Mouse (Mus musculus) adrenal gland, postnatal 10 days (tissue): ENCODE measurements at regions not wholly inside any gene's neighbourhood (a gene's known extent, or its start where the extent isn't known, plus 50 kb on each side); places are given as distances from the start of the nearest gene placed in this dataset.
A peak's percentile ranks its signal among the peaks of the same experiment; 100 is the strongest.
"Not testable (repeated sequence)": the region's sequence is repeated elsewhere in the genome, so short reads cannot be mapped to it uniquely, and the experiment has no call there.

ENCODE experiments used
- DNase-seq: peaks from one replicate; pipeline ENCODE4 v3.0.0; 2021; ENCODE audit warnings: mixed read lengths

DNA sequence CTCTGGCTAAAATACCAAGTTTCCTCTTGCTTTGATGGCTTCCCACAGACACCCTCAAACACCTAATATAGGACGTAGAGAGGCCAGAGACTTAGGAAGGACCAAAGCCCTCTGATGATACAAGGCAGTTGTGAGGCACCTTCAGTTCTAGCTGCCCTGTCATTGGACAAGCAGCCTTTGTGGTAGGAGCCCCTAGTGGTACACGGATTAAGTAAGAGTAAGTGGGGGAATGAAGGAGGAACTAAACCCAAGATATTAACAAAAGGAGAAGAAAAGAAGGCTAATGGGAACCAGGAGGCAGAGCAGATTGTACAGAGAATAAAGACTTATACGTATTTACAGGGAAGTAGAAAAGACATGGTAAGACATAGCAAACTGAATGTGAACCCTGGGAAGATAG lies 352.3 kb upstream of the Tmco5 start:
- DNase-seq = not testable (repeated sequence)

DNA sequence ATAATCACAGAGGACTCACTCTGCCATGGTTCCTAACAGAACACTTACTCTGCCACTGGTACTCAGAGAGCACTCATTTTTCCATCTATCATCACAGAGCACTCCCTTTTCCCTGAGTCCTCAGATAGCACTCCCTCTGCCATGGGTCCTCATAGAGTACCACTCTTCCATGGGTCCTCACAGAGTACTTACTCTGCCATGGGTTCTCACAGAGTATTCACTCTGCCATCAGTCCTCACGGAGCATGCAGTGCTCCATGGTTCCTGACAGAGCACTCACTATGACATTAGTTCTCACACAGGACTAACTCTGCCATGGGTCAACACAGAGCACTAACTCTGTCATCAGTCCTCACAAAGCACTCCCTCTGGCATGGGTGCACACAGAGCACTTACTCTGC lies 342.0 kb upstream of the Tmco5 start:
- no peak for DNase-seq

DNA sequence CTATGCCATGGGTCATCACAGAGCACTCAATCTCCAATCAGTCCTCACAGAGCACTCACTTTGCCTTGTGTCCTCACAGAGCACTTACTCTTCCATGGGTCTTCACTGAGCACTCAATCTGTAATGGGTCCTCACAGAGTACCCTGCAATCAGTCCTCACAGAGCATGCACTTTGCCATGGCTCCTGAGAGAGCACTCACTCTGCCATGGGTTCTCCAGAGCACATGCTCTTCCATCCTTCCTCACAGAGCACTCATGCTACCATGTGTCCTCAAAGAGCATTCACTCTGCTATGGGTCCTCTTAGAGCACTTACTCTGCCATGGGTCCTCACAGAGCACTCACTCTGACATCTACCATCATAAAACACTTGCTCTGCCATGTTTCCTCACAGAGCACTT lies 319.1 kb upstream of the Tmco5 start:
- no peak for DNase-seq

DNA sequence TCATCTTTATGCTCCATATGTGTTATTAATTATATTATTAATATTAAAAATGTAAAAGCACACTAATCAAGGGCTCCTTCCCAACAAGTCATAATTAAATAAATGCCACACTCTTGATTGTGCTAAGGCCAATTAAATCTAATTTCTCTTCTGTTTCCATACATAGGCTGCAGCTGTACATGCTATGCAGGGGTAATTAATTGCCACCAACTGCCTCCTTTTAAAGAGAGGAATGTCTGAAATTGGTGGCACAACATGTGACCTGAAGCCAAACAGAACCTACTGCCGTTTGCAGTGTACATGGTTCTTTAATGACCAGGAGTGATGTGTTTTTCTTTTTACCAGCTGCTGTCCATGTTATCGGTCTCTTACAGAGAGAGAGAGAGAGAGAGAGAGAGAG lies 294.5 kb upstream of the Tmco5 start:
- no peak for DNase-seq

DNA sequence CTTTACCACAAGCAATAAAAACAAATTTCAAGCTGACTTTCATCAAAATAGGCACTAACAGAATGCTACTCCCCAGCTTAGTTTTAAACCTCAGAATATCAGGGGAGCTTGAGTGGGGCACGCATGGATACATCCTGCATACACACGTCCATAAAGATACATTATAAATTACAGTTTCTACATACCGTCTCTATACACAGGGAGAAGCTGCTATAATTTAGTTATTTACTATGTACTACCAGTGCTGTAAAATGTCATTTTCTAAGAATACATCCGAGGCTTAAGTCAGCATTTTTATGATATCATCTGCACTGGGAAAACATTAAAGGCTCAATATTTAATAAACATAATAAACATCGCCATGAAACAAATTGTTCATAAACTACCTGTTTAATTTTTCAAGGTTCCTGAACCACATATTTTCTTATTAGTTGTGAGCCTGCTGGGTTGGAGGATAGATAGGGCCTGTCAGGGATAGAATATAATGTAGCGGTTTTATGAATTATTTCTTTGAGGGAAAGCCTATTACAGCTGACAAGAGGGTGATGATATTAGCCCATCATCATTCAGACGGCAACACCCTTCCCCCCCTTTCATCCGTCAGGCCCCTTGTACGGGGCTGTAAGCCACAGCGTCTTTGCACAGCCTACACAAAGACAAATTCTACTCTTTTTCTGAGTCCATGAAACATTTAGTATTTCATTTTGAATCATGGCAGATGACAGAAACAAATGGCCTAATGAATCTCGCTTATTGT lies 292.1 kb upstream of the Tmco5 start:
- no peak for DNase-seq

DNA sequence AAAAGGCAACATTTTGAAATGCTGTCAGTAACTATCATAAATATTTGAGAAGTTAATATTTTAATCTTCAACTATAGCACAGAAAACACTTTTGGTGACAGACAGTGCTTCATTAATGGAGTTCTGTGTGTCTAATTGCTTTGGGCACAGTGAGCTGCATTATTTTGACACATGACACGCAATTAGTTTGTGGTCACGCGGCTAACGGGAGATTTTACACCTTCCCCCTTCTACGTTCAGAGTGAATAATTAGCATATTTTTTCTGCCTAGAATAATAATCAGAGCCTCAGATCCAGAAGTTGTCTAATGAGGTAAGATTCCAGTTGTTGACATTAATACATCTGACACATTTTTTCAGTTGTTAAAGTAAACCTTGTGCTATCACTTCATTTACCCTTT lies 272.6 kb upstream of the Tmco5 start:
- DNase-seq = no peak

DNA sequence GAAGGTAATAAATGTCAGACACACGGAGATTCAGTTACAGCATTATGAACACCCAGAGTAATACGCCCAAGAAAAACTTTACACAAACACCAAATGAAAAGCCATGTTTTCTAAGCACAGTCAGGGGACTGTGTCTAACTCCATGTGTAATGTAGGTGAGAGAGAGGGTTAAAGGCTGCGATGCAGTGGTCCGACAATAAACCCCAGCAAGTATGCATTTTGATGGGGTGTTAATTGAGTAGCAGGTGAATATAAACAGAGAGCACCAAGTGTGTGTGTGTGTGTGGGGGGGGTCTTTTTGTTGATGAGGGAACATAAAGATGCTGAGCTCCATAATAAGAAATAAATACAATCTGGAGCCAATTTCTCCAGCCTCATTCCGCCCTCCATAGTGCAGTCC lies 238.6 kb upstream of the Tmco5 start:
- DNase-seq = no peak

DNA sequence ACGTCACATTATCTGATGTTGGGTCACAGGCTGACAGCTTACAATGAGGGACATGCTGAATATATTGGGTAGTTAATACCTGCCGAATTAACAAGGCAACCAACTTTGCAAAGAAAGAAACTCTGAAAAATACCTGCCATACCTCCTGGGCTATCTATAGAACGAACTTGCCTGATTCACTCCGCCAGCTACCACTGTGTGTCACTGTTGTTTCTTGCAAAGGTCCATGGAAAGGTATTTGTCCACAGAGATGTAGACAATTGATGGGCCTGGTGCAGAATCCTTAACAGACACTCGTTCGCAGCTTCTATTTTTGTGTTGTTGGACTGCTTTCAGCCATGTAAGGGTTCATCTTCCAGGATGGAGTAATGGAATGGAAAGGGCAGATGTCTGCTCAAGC lies 226.4 kb upstream of the Tmco5 start:
- no peak for DNase-seq

DNA sequence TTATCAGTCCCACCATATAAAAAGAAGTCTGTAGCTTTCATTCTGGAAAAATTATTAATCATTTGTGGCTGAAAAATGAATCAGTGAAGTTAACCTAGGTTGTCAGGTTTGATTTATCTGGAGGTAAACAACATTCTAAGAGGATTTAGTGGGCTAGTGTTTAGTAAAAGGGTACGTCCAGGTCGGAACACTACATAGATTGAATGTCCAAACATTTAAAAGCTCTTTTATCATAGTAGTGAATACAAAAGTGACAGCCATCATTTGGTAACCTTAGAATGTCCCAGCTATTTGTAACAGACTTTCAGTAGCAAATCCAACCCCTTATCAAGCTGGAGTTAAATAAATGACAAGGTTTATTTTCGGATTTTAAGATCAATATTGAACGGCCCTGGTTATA lies 192.7 kb upstream of the Tmco5 start:
- DNase-seq = no peak

DNA sequence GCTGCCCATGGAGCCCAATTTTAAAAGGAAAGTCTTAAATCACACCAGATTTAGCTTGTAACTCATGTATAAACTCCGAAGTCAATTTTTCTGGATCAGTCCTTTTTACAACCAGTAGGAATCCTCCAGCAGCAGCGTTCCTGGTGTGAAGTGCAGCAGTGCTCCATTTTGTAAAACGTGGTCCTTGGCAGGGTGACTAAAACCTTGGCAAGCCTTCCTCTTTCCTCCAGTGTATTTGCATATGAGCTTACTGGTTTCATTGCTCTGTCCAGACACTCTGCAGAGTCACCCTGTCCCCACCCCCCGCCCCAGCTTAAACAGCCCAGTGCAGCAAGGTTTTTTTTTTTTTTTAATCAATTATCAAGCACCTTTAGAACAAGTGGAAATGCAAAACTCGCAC lies 180.9 kb upstream of the Tmco5 start:
- no peak for DNase-seq

DNA sequence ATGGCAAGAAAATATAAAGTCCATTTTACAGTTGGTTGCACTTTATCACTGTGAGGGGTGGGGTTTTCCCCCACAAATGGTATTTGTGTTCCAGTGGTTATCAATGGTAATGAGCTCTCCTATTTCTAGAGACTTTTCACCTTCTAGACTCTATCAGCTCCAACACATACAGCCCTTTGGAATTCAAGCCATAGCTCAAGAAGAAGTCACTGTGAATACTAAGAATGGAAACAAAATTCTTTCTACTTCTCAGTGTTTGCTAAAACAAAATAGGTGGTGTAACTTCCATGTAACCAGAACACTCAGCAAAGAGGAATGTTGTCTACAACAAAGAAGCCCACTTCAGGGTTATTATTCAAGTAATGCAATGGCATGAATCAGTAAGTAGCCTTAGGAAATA lies 173.8 kb upstream of the Tmco5 start:
- DNase-seq = no peak

DNA sequence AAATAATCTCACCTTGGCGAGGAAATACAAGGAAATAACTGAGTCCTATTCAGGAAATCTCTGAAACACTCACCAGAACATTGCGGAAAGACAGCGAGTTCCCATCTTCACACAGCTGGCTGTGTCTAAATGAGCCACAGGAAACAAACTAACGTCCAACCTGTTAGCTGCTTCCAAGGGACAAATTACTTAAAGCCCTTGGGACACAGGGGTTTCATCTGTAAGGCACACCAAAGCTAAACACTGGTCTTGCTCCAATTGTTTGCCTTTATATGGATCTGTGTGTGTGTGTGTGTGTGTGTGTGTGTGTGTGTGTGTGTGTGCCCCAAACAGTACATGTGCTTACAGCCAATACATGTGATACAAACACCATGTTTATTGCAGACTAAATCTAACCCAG lies 168.9 kb upstream of the Tmco5 start:
- DNase-seq = peak; percentile 2

DNA sequence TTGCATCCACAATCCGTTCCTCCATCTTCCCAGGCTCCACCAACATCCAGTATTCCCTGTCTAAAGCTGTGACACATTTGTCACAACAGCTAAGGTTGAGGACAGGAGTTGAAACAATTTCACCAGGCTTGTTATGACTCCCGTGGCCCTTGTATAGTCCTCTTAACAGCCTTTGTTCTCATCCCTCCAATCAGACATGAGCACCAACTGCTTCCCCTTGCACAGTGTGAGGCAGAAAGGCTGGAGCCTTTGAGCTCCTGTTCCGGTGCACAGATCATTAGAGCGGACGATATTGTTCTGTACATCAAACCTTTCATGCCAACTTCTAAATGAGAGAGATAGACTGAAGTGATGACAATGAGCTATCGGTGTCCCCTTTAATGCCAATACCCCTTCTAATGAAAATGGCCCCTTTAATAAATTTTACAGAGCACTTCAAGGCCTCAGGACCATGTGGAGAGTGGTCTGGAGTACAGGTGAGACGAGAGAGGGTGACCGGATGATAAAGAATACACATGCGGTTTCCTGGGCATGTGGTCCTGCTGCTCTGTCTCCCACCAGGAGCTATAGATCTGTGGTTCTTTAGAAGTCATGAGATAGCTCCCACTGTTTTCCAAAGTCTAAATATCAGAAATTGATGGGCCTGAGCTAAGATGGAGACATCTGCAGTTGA lies 161.8 kb upstream of the Tmco5 start:
- no peak for DNase-seq

DNA sequence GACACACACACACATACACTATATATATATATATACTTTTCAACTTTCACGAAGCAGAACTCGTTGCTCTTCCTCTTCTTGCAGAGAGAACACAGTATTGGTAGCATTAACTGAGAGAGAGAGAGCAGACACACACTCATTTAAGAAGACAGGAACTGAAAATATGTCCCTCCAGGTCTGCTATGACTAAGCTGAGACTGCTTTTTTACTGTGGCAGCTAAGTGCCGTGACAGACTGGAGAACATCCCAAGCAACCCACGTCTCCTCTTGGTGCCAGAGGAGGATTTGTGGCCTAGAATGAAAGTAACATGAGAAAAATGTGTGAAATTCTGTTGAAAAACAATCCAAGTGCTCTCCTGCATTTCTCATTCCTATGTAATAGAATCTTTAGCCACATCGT lies 159.9 kb upstream of the Tmco5 start:
- DNase-seq = no peak

DNA sequence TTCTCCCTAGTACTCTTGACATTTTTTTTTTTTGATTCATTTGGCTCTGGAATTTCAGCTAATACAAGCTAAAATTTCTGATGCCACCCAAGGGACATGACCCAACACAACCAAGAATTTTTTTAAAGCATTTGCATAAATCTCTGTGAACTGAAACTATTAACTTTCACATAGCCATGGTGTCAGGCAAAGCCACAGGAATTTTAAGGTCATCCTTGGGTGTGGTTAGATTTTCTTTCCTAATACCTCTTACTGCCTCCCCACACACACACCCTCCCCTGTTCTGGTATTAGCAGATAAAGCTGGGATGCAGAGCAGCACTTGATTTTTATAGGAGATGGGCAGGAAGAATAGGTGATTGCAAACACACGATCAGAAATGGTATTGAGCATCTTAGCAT lies 150.9 kb upstream of the Tmco5 start:
- no peak for DNase-seq

DNA sequence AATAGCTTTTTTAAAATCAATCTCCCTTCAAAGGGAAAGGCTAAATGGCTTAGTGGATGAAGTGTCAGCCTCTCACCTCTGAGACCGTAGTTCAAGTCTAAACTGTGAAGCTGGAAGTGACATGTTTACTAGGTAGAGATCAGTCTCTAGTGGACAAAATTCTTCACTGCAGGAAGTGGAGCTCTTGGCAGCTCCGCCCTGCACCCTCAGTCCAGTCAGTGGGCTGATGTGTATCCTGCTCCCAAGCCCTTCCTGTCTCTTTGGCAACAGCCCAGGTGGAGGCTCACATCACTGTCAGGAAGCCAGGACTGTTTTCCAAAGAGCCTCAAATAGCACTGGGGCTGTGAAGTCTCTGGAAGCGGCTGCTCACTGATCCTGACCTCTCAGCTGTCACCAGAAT lies 142.8 kb upstream of the Tmco5 start:
- peak; percentile 58 for DNase-seq

DNA sequence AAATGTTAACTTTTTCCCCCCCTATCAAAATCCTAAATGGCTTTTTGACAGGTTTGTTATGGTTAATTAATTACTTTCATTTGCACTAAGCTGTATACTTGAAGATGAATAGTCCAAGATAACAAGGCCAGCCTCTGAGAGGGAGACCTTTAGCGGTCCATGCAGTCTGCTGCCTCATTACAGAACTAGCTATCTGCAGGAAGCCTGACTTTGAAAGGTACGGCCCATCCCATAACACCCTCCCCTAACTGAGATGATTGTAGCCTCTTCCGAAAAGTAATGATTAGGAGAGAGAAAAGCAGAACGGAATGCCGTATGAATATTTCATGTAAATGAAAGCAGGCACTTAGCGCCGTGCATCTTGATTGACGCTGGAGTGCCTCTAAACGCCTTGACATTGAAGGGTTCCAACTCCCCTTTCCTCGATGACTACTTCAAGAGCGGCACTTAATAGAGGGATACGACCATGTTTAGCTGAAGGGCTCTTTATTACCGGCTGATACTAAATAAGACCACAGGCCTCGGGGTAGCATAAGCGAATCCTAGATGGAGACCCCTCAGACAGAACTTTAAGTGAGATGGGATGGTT lies 109.9 kb upstream of the Tmco5 start:
- no peak for DNase-seq

DNA sequence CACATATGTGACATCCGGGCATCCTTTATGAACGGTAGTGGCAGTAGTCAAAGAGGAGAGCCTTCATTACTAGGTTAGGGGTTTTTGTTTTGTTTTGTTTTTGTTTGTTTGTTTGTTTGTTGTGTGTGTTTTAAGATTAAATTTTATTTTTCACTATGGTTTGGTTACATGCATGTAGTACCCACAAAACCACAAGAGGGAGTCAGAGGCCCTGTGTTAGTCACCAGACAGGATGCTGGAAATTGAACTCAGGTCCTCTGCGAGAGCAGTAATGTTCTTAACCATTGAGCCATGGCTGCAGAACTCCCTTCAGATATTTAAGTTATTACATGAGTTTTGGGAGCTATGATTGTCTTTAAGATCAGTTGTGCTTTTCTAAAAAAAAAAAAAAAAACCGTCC lies 109.3 kb upstream of the Tmco5 start:
- no peak for DNase-seq

DNA sequence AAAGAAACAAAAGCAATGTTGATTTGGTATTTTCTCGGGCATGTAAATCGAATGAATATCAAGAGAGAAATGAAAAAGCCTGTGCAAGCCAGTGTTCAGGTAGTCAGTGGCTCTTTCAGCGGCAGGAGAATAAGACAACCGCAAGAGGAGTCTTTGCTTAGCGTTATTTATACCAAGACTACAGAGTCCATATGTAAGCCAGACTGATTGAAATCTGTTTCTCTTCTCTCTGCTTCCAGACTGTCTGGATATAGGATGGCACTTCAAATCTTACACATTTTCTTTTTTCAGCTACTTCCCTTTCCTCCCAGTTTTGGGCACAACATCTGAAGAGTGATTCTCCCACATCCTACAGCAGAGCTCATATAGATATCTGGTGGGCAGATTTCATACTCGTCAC lies 105.9 kb upstream of the Tmco5 start:
- DNase-seq = no peak

DNA sequence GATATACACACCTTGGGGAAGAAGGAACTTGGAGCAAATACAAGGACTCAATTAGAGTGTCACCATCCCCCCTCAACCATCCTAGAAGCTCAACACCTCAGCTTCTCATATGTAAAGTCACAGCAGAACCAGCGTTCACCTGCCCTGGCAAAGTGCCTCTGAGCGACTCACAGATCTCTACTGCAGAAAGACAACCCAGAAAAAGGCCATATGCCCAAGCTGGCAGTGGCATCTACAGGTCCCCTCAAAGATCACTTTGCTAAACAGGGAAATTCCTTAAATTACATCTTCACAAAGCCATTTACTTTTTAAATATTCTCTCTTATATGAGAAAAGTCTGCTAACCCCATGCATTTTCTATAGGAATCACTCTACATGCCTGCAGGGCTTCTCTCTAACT lies 78.3 kb upstream of the Tmco5 start:
- DNase-seq = no peak

DNA sequence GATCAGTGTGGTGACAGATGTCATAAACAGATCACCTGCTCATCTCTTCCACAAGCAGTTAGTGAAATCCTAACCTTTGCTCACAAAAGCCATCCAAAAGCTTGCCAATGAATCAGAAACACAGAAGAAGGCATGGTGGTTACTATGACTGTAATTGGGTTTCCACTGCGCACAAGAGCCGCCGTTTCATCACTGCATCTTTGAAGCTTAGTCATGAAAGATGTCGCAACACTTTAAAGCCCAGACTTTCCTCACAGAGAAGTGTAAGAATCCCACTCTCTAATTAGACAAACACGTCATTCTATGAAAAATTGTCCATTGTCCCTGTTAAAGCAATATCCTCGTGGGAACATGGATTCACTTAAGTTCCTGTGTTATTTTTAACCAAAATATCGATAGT lies 76.9 kb upstream of the Tmco5 start:
- DNase-seq = no peak

DNA sequence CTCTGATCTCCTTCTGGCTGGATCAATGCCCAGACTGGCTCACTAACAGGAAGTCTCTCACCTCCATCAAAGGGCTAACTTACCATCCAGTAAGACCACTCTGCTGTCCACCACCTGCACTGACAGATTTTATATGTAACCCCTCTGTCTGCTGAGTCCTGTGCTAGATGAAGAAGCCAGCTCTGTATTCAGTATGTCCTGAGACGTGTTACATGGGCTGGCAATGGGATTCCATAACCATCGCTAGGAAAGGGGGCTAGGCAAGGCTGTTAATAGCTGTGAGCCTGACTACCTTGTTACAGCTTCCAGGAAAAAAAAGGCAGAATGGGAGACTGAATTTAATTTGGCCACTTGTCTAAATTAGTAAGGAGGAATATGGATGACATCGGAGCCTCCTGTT lies 71.3 kb upstream of the Tmco5 start:
- DNase-seq = no peak

DNA sequence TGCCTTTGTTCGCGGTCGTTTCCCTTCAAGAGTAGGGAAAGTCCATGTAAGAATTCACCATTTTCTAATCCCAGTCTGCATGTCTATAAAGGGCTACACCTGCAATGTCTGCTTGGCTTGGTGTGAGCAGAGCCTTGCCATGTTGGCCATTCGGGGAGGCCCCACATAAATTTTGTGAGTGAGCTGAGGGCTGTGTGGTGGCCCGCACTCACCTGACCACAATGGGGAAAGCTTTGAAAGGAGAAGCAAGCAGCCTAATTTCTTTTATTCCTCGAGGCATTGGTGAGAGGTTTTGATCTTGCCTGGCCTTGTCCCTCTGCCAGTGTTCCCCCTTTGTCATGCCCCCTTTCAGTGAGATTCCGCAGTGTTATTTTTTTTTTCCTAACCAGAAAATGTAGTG lies 70.9 kb upstream of the Tmco5 start:
- no peak for DNase-seq

DNA sequence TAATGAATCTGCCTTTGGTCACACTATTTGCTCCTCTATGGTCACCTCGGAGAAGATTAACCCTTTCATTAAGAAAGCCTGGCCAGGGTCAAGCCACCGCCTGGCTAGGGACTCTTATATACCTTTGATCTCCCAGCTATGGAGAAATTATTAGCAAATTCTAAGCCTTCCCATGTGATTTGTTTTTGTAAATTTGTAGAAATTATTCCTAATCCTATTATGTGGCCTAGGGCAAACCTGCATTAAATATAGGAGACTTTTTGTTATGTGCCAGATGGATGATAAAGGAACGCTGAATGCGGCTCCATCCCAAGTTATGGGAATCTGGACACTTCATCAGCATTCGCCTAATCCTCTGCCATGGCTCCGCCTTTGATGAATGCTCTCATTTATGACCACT lies 70.4 kb upstream of the Tmco5 start:
- DNase-seq = no peak
